Mouse (Mus musculus) limb, embryonic 10.5 days (tissue): ENCODE data around the gene Atp1a1. TPM values are rescaled to one million over a fixed set of nuclear protein-coding genes. Genes with fewer than 3 reads are reported as not detected.

Experiments used
- DNase-seq: peaks from one replicate; pipeline ENCODE4 v3.0.0-alpha.2; 2017; ENCODE audit warnings: low spot score
- H3K27ac ChIP-seq: fragments of 300-500 bp; sonication (generic); 2 replicates; pipeline ENCODE4 v1.5.1; 2016; ENCODE audit warnings: mild to moderate bottlenecking
- H3K27me3 ChIP-seq: fragments of 300-500 bp; sonication (generic); 2 replicates; pipeline ENCODE4 v1.6.1; 2016; ENCODE audit warnings: low read depth, mild to moderate bottlenecking; ENCODE audit not compliant: poor library complexity, severe bottlenecking
- H3K36me3 ChIP-seq: fragments of 300-500 bp; sonication (generic); 2 replicates; pipeline ENCODE4 v1.6.1; 2016; ENCODE audit warnings: mild to moderate bottlenecking, moderate library complexity
- H3K4me1 ChIP-seq: fragments of 300-500 bp; sonication (generic); 2 replicates; pipeline ENCODE4 v1.6.1; 2016
- H3K4me3 ChIP-seq: fragments of 300-500 bp; sonication (generic); 2 replicates; pipeline ENCODE4 v1.5.1; 2016; ENCODE audit warnings: mild to moderate bottlenecking, moderate library complexity
- H3K9me3 ChIP-seq: fragments of 300-500 bp; sonication (generic); replicated peaks from 2 replicates; pipeline ENCODE4 v1.6.1; 2016; ENCODE audit warnings: mild to moderate bottlenecking
- WGBS: fragments of 180-500 bp; shearing (Covaris S2); methylation state at CpG from one replicate; pipeline ENCODE4 v1.1.7; 2016; 5-methylcytosine and 5-hydroxymethylcytosine counted together
- polyA plus RNA-seq: library from polyadenylated mRNA; unstranded; fragments of >200 nt; fragmentation: Nextera tagmentation; extraction: Ambion mirVana; gene quantifications from 2 replicates; pipeline ENCODE4 v1.2.1, GENCODE M21; 2016

Atp1a1 gene
- polyA plus RNA-seq, 1 experiment from 2014 or later, result 47.7 TPM

GRCm38 (mm10) chr3:101574463-101575193, 29.9 kb downstream of the Atp1a1 start:
- peaks cover 28% of the 10 kb centered on the region for H3K4me1 ChIP-seq

GRCm38 (mm10) chr3:101572991-101573390, 31.5 kb downstream of the Atp1a1 start:
- 73% methylated on average over 5 of the region's 5 CpGs for WGBS
- Histone ChIP-seq H3K36me3 (peaks cover 40% of the 10 kb centered on the region), H3K27me3 (no peaks in the 10 kb centered on the region), H3K9me3 (no peaks in the 10 kb centered on the region), H3K4me3 (no peak overlapping the region), H3K4me1 (peaks cover 28% of the 10 kb centered on the region), H3K27ac (peak overlapping the region; percentile 54; the same call in 1 of the 2 replicates)
- no peak for DNase-seq

More at GRCm38 (mm10) chr3:101574463-101575193, 29.9 kb downstream of the Atp1a1 start:
- no peak overlapping the region for H3K4me3 ChIP-seq
- no peak for DNase-seq
- H3K27ac ChIP-seq, result 0 out of 2 replicates have a peak overlapping the region, but pooled peaks have one; percentile 8
- WGBS, result 87% methylated on average over 3 of the region's 3 CpGs
- H3K9me3 ChIP-seq, result no peaks in the 10 kb centered on the region
- no peaks in the 10 kb centered on the region for H3K27me3 ChIP-seq
- H3K36me3 ChIP-seq, result peaks cover 56% of the 10 kb centered on the region

- peak overlapping the region; percentile 54 for H3K27ac ChIP-seq
- 69% methylated on average over 7 of the region's 7 CpGs for whole genome bisulfite sequencing
- peaks cover 28% of the 10 kb centered on the region for H3K4me1 ChIP-seq
- H3K4me3 ChIP-seq, result no peak overlapping the region
- DNase-seq, result no peak
- H3K36me3 ChIP-seq, result peaks cover 32% of the 10 kb centered on the region
- H3K9me3 ChIP-seq, result no peaks in the 10 kb centered on the region
- H3K27me3 ChIP-seq, result no peaks in the 10 kb centered on the region
Measured at GRCm38 (mm10) chr3:101572174-101572626, 32.3 kb downstream of the Atp1a1 start.

GRCm38 (mm10) chr3:101571515-101572130, 32.9 kb downstream of the Atp1a1 start:
- peaks cover 28% of the 10 kb centered on the region for H3K4me1 ChIP-seq
- H3K27me3 ChIP-seq, result no peaks in the 10 kb centered on the region
- no peak for DNase-seq
- peak overlapping the region; percentile 54 for H3K27ac ChIP-seq
- 76% methylated on average over 8 of the region's 8 CpGs for WGBS
- H3K9me3 ChIP-seq, result no peaks in the 10 kb centered on the region
- H3K4me3 ChIP-seq, result no peak overlapping the region
- peaks cover 26% of the 10 kb centered on the region for H3K36me3 ChIP-seq

- 83% methylated on average over 6 of the region's 6 CpGs for WGBS
- Histone ChIP-seq H3K4me1 (peaks cover 28% of the 10 kb centered on the region), H3K27ac (no peak overlapping the region), H3K9me3 (no peaks in the 10 kb centered on the region), H3K27me3 (no peaks in the 10 kb centered on the region), H3K36me3 (peaks cover 20% of the 10 kb centered on the region), H3K4me3 (no peak overlapping the region)
- DNase-seq, result no peak
Measured at GRCm38 (mm10) chr3:101570747-101571514, 33.6 kb downstream of the Atp1a1 start.

GRCm38 (mm10) chr3:101570246-101570645, 34.2 kb downstream of the Atp1a1 start:
- no peak for DNase-seq
- Histone ChIP-seq H3K36me3 (peaks cover 13% of the 10 kb centered on the region), H3K9me3 (no peaks in the 10 kb centered on the region), H3K4me3 (no peak overlapping the region), H3K27ac (no peak overlapping the region), H3K4me1 (peaks cover 21% of the 10 kb centered on the region), H3K27me3 (no peaks in the 10 kb centered on the region)
- 88% methylated on average over 3 of the region's 3 CpGs for WGBS

GRCm38 (mm10) chr3:101568627-101569026, 35.9 kb downstream of the Atp1a1 start:
- H3K4me3 ChIP-seq, result no peak overlapping the region
- H3K4me1 ChIP-seq, result peaks cover 20% of the 10 kb centered on the region
- no peaks in the 10 kb centered on the region for H3K36me3 ChIP-seq
- no peak overlapping the region for H3K27ac ChIP-seq
- no peak for DNase-seq
- no peaks in the 10 kb centered on the region for H3K9me3 ChIP-seq
- H3K27me3 ChIP-seq, result no peaks in the 10 kb centered on the region
- 87% methylated on average over 4 of the region's 4 CpGs for WGBS

GRCm38 (mm10) chr3:101564011-101564410, 40.5 kb downstream of the Atp1a1 start:
- Histone ChIP-seq H3K4me3 (no peak overlapping the region), H3K9me3 (no peaks in the 10 kb centered on the region), H3K4me1 (peaks cover 4% of the 10 kb centered on the region), H3K27me3 (no peaks in the 10 kb centered on the region), H3K27ac (no peak overlapping the region), H3K36me3 (no peaks in the 10 kb centered on the region)
- no peak for DNase-seq
- WGBS, result 96% methylated on average over 2 of the region's 2 CpGs

GRCm38 (mm10) chr3:101562510-101563209, 41.8 kb downstream of the Atp1a1 start:
- no peak for DNase-seq
- H3K4me1 ChIP-seq, result peaks cover 4% of the 10 kb centered on the region
- H3K4me3 ChIP-seq, result no peak overlapping the region
- H3K27me3 ChIP-seq, result no peaks in the 10 kb centered on the region
- peak overlapping the region; percentile 62 for H3K27ac ChIP-seq
- no peaks in the 10 kb centered on the region for H3K36me3 ChIP-seq
- H3K9me3 ChIP-seq, result no peaks in the 10 kb centered on the region
- 62% methylated on average over 10 of the region's 10 CpGs for WGBS

- Histone ChIP-seq H3K36me3 (no peaks in the 10 kb centered on the region), H3K27me3 (no peaks in the 10 kb centered on the region), H3K4me1 (peaks cover 4% of the 10 kb centered on the region), H3K9me3 (no peaks in the 10 kb centered on the region), H3K27ac (no peak overlapping the region), H3K4me3 (no peak overlapping the region)
- 91% methylated on average over 5 of the region's 5 CpGs for WGBS
- DNase-seq, result no peak
Measured at GRCm38 (mm10) chr3:101561948-101562347, 42.5 kb downstream of the Atp1a1 start.

- WGBS, result 86% methylated on average over 9 of the region's 9 CpGs
- no peaks in the 10 kb centered on the region for H3K36me3 ChIP-seq
- H3K4me1 ChIP-seq, result peaks cover 4% of the 10 kb centered on the region
- DNase-seq, result no peak
- no peak overlapping the region for H3K4me3 ChIP-seq
- H3K9me3 ChIP-seq, result no peaks in the 10 kb centered on the region
- H3K27me3 ChIP-seq, result no peaks in the 10 kb centered on the region
- H3K27ac ChIP-seq, result 0 out of 2 replicates have a peak overlapping the region, but pooled peaks have one; percentile 4
Measured at GRCm38 (mm10) chr3:101560841-101561522, 43.5 kb downstream of the Atp1a1 start.

GRCm38 (mm10) chr3:101556712-101557111, 47.8 kb downstream of the Atp1a1 start:
- no peak for DNase-seq
- no peak overlapping the region for H3K27ac ChIP-seq
- WGBS, result 93% methylated on average over 2 of the region's 2 CpGs

More at GRCm38 (mm10) chr3:101556712-101557111, 47.8 kb downstream of the Atp1a1 start:
- Histone ChIP-seq H3K9me3 (no peaks in the 10 kb centered on the region), H3K4me1 (peaks cover 4% of the 10 kb centered on the region; the same call in 1 of the 2 replicates), H3K27me3 (no peaks in the 10 kb centered on the region), H3K36me3 (no peaks in the 10 kb centered on the region), H3K4me3 (no peak overlapping the region)
